Mouse (Mus musculus) liver, embryonic 13.5 days (tissue): ENCODE results near the gene Tmem150c. TPM values are rescaled to one million over a fixed set of nuclear protein-coding genes. Genes with fewer than 3 reads are reported as not detected.
A peak's percentile ranks its signal among the peaks of the same experiment; 100 is the strongest.

Source experiments
- ATAC-seq: fragments of 200-750 bp; cut with Nextera tagmentation; 2 replicates; pipeline ENCODE4 v1.8.0; 2017; ENCODE audit warnings: low read depth, mild to moderate bottlenecking, moderate number of reproducible peaks, moderate library complexity
- DNase-seq: peaks from one replicate; pipeline ENCODE4 v3.0.0; 2022
- H3K27ac ChIP-seq: fragments of 300-500 bp; sonication (generic); 2 replicates; pipeline ENCODE4 v1.5.1; 2015; ENCODE audit warnings: moderate library complexity, mild to moderate bottlenecking, inconsistent platforms
- H3K27me3 ChIP-seq: fragments of 300-500 bp; sonication (generic); 2 replicates; pipeline ENCODE4 v1.6.1; 2015; ENCODE audit warnings: mild to moderate bottlenecking, inconsistent platforms
- H3K36me3 ChIP-seq: fragments of 300-500 bp; sonication (generic); 2 replicates; pipeline ENCODE4 v1.6.1; 2015; ENCODE audit warnings: mild to moderate bottlenecking, inconsistent platforms
- H3K4me1 ChIP-seq: fragments of 300-500 bp; sonication (generic); replicated peaks from 2 replicates; pipeline ENCODE4 v1.6.1; 2015; ENCODE audit warnings: inconsistent platforms
- H3K4me2 ChIP-seq: fragments of 300-500 bp; sonication (generic); 2 replicates; pipeline ENCODE4 v1.6.1; 2015; ENCODE audit warnings: inconsistent platforms, mild to moderate bottlenecking, moderate library complexity
- H3K4me3 ChIP-seq: fragments of 300-500 bp; sonication (generic); replicated peaks from 2 replicates; pipeline ENCODE4 v1.5.1; 2015; ENCODE audit warnings: mild to moderate bottlenecking, inconsistent platforms
- H3K9ac ChIP-seq: fragments of 300-500 bp; sonication (generic); 2 replicates; pipeline ENCODE4 v1.6.1; 2015; ENCODE audit warnings: mild to moderate bottlenecking, inconsistent platforms
- H3K9me3 ChIP-seq: fragments of 300-500 bp; sonication (generic); replicated peaks from 2 replicates; pipeline ENCODE4 v1.6.1; 2016; ENCODE audit warnings: inconsistent platforms
- WGBS: fragments of 180-500 bp; shearing (Covaris S2); methylation state at CpG from one replicate; pipeline ENCODE4 v1.1.7; 2015; ENCODE audit not compliant: insufficient replicate concordance; 5-methylcytosine and 5-hydroxymethylcytosine counted together
- polyA plus RNA-seq: library from polyadenylated mRNA; unstranded; fragments of >200 nt; fragmentation: Nextera tagmentation; extraction: Ambion mirVana; gene quantifications from 2 replicates; pipeline ENCODE4 v1.2.1, GENCODE M21; 2015

Tmem150c gene
- 0.83 and 1.7 TPM in 2 replicates for polyA plus RNA-seq

DNA sequence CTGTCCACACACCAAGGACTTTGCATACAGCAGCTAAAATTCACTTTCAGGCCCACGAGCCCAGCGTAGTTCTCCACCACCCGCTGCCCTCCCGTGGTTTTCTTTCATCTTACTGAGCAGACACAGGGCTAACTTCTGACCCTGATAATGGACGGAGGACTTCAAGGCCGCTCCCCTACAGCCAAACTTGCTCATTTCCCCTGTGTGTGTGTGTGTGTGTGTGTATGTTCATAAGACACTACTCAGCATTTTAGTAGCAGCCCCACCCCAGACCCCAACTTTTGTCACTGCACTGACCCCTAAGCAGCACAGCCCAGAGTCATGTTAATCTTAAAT lies at the start of gene Tmem150c:
Gene Tmem150c (minus strand): TSS at position 171 of the 336 bp plus-strand sequence.
- H3K27ac ChIP-seq: no peak within 1 kb of the TSS
- peak within 1 kb of the TSS; percentile 60 for H3K4me3 ChIP-seq
- no peaks in the 10 kb centered on the region for H3K4me1 ChIP-seq
- ATAC-seq (no peak), DNase-seq (no peak)
- no peaks in the 10 kb centered on the region for H3K36me3 ChIP-seq
- H3K9ac ChIP-seq: peak within 1 kb of the TSS; percentile 52
- peak within 1 kb of the TSS; percentile 70 for H3K4me2 ChIP-seq
- H3K9me3 ChIP-seq: no peaks in the 10 kb centered on the region
- H3K27me3 ChIP-seq: peaks cover 52% of the 10 kb centered on the region
- 10% methylated on average over 6 of the region's 6 CpGs for WGBS

- Histone ChIP-seq H3K4me3 (no peak overlapping the region), H3K36me3 (no peaks in the 10 kb centered on the region), H3K9ac (no peak overlapping the region), H3K27ac (0 out of 2 replicates have a peak overlapping the region, but pooled peaks have one; percentile 25), H3K9me3 (no peaks in the 10 kb centered on the region), H3K27me3 (no peaks in the 10 kb centered on the region), H3K4me1 (0 out of 2 replicates have a peak, but pooled peaks cover 13% of the 10 kb centered on the region), H3K4me2 (no peak overlapping the region)
- DNase-seq: no peak
- peak; percentile 67 for ATAC-seq
- WGBS: 57% methylated on average over 7 of the region's 7 CpGs
Measured at GRCm38 (mm10) chr5:100209093-100209492, 49.5 kb upstream of the Tmem150c start.

DNA sequence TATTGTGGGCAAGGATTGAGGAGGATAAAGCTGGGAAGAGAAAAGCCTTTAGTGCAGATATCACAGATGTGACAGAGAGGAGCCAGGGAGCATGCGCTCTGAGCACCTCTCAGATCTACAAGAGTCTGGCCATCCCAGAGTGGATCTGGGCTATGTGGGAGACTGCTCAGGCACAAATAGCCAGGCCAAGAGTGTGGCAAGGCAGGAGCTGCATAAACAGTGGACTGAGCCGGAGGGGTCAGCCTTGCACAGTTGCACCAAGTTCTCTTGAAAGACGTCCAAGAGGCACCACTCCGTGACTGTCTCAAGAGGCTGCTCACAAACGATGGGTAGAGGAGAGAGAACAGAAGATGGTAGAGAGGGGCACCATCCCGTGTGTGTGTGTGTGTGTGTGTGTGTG lies 47.1 kb upstream of the Tmem150c start:
- Histone ChIP-seq H3K4me3 (no peak overlapping the region), H3K36me3 (no peaks in the 10 kb centered on the region), H3K4me1 (0 out of 2 replicates have a peak, but pooled peaks cover 13% of the 10 kb centered on the region), H3K27ac (no peak overlapping the region), H3K27me3 (no peaks in the 10 kb centered on the region), H3K9ac (no peak overlapping the region), H3K9me3 (no peaks in the 10 kb centered on the region), H3K4me2 (no peak overlapping the region)
- DNase-seq: no peak
- WGBS: 62% methylated on average over 6 of the region's 6 CpGs
- ATAC-seq: no peak

GRCm38 (mm10) chr5:100205519-100206189 lies 46.0 kb upstream of the Tmem150c start:
- H3K27ac ChIP-seq: no peak overlapping the region
- H3K27me3 ChIP-seq: no peaks in the 10 kb centered on the region
- no peak overlapping the region for H3K4me3 ChIP-seq
- no peak for ATAC-seq
- no peaks in the 10 kb centered on the region for H3K9me3 ChIP-seq
- DNase-seq: no peak
- no peak overlapping the region for H3K4me2 ChIP-seq
- 0 out of 2 replicates have a peak, but pooled peaks cover 8% of the 10 kb centered on the region for H3K4me1 ChIP-seq
- WGBS: 56% methylated on average over 9 of the region's 9 CpGs
- no peak overlapping the region for H3K9ac ChIP-seq
- H3K36me3 ChIP-seq: no peaks in the 10 kb centered on the region

DNA sequence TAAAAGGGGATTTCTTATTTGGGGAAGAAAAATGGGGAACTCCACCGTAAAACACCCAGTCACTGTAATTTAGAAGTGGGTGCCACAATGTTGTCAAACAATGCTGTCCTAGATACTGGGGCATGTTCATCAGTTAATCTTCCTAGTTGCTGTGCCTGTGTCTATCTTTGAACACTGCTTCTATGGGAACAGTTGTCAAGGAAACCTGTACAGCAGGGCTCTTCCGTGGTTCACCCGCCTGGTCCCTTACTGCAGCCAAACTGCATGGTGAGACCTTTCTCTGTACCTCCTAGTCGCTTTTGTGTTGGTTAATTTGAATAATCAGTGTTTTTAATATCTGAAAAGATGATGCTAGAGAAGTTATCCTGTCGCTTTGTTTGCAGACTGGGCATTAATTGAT lies 41.2 kb upstream of the Tmem150c start:
- Histone ChIP-seq H3K36me3 (no peaks in the 10 kb centered on the region), H3K4me3 (no peak overlapping the region), H3K9ac (no peak overlapping the region), H3K9me3 (no peaks in the 10 kb centered on the region), H3K27me3 (no peaks in the 10 kb centered on the region), H3K4me1 (peaks cover 25% of the 10 kb centered on the region), H3K4me2 (no peak overlapping the region), H3K27ac (no peak overlapping the region)
- DNase-seq: no peak
- WGBS: 46% methylated on average over 5 of the region's 5 CpGs
- ATAC-seq: no peak

GRCm38 (mm10) chr5:100200296-100200695 lies 40.7 kb upstream of the Tmem150c start:
- H3K27me3 ChIP-seq: no peaks in the 10 kb centered on the region
- no peak overlapping the region for H3K4me3 ChIP-seq
- no peak overlapping the region for H3K9ac ChIP-seq
- no peak for DNase-seq
- no peak overlapping the region for H3K27ac ChIP-seq
- no peaks in the 10 kb centered on the region for H3K9me3 ChIP-seq
- H3K4me2 ChIP-seq: no peak overlapping the region
- WGBS: 65% methylated on average over 5 of the region's 5 CpGs
- ATAC-seq: no peak
- H3K4me1 ChIP-seq: peaks cover 25% of the 10 kb centered on the region
- H3K36me3 ChIP-seq: no peaks in the 10 kb centered on the region

DNA sequence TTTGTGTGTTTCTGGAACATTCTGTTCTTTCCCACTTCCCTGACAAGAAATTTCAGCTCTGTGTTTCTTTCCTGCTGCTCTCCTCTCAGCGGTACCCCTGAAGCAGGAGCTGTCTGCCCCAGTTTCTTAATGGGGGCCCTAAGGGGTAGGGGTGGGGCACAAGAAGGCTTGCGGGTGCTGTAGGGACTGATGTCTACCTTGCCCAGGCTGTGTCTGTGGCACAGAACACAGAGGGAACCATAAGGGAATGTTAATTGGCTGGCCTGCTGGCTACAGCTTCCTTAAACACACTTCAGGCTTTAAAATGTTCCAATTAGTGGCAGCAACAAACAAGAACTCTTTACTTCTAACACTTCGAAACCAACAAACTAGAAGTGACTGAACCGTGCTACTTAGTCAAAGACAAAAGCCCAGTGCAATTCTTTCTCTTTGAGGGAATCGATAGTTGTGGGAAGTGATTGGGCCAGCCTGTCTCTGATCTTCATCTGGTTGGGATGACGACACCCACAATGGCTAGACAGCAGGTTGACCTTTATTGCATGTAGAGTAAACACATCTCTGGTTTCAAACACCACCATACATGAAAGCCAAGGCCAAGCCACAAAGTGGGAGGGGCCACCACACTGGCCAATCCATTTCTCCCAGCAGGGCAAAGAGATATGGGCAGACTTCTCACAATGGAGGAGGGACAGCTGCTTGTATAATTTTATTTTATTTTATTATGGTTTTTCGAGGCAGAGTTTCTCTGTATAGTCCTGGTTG lies 39.7 kb upstream of the Tmem150c start:
- H3K27me3 ChIP-seq: no peaks in the 10 kb centered on the region
- peak overlapping the region; percentile 69 for H3K27ac ChIP-seq
- no peak overlapping the region for H3K9ac ChIP-seq
- ATAC-seq (peak; percentile 73), DNase-seq (no peak)
- no peak overlapping the region for H3K4me3 ChIP-seq
- H3K36me3 ChIP-seq: no peaks in the 10 kb centered on the region
- peaks cover 25% of the 10 kb centered on the region for H3K4me1 ChIP-seq
- no peak overlapping the region for H3K4me2 ChIP-seq
- 61% methylated on average over 7 of the region's 7 CpGs for WGBS
- H3K9me3 ChIP-seq: no peaks in the 10 kb centered on the region

DNA sequence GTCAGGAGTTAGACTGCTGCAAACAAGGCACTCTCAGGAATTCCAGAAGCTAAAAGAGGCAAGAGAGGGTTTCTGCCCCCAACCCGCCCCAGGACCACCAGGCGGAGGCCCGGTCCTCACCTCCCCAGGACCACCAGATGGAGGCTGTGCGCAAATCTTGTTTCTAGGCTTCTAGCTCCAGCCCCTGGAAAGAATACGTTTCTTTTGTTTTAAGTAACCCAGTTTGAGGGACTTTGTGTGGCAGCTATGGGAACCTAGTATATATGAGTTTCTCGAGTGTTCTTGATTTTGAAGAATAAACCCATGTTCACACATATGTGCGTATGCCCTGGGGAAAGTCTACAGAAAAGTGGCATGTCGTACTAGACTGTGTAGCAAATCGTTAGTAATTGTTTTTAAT lies 37.9 kb upstream of the Tmem150c start:
- Histone ChIP-seq H3K27me3 (no peaks in the 10 kb centered on the region), H3K4me1 (peaks cover 25% of the 10 kb centered on the region), H3K4me3 (no peak overlapping the region), H3K27ac (no peak overlapping the region), H3K4me2 (no peak overlapping the region), H3K9me3 (no peaks in the 10 kb centered on the region), H3K36me3 (no peaks in the 10 kb centered on the region), H3K9ac (no peak overlapping the region)
- DNase-seq: no peak
- 65% methylated on average over 9 of the region's 9 CpGs for WGBS
- ATAC-seq: no peak

DNA sequence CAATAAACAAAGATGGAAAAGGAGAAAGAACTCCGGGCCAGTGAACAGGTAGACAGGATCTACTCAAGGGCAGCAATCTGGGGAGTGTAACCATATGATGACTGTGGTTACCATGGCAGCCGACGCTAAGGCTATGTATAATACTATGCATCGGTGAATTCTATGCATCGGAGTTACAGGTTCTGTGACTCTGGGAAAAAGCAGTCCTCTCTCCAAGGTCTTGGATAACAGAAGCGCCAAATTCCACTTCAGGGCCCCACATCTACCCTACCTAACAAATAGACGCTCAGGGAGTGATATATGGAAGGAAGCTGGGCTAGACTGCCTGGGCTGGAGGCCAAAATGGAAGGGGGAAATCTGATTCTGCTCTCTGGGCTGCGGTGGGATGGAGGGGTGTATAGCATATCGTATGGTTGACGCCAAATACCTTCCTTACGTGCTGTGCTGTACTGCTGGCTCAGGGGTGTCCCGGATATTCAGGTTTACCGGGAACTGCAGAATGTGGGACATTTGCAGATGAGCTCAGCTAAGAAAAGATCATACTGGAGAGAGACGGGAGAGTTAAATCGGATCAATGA lies 37.3 kb upstream of the Tmem150c start:
- no peak for ATAC-seq
- no peak overlapping the region for H3K27ac ChIP-seq
- H3K4me1 ChIP-seq: peaks cover 25% of the 10 kb centered on the region
- H3K36me3 ChIP-seq: no peaks in the 10 kb centered on the region
- no peaks in the 10 kb centered on the region for H3K9me3 ChIP-seq
- no peak for DNase-seq
- H3K9ac ChIP-seq: no peak overlapping the region
- H3K27me3 ChIP-seq: no peaks in the 10 kb centered on the region
- H3K4me3 ChIP-seq: no peak overlapping the region
- H3K4me2 ChIP-seq: no peak overlapping the region
- WGBS: 64% methylated on average over 15 of the region's 15 CpGs

- H3K27ac ChIP-seq: no peak overlapping the region
- no peaks in the 10 kb centered on the region for H3K36me3 ChIP-seq
- no peaks in the 10 kb centered on the region for H3K9me3 ChIP-seq
- no peak overlapping the region for H3K4me3 ChIP-seq
- H3K4me1 ChIP-seq: peaks cover 25% of the 10 kb centered on the region
- DNase-seq (no peak), ATAC-seq (no peak)
- no peak overlapping the region for H3K9ac ChIP-seq
- H3K4me2 ChIP-seq: no peak overlapping the region
- no peaks in the 10 kb centered on the region for H3K27me3 ChIP-seq
- WGBS: 37% methylated on average over 9 of the region's 9 CpGs
Measured at GRCm38 (mm10) chr5:100196397-100196796, 36.8 kb upstream of the Tmem150c start.

DNA sequence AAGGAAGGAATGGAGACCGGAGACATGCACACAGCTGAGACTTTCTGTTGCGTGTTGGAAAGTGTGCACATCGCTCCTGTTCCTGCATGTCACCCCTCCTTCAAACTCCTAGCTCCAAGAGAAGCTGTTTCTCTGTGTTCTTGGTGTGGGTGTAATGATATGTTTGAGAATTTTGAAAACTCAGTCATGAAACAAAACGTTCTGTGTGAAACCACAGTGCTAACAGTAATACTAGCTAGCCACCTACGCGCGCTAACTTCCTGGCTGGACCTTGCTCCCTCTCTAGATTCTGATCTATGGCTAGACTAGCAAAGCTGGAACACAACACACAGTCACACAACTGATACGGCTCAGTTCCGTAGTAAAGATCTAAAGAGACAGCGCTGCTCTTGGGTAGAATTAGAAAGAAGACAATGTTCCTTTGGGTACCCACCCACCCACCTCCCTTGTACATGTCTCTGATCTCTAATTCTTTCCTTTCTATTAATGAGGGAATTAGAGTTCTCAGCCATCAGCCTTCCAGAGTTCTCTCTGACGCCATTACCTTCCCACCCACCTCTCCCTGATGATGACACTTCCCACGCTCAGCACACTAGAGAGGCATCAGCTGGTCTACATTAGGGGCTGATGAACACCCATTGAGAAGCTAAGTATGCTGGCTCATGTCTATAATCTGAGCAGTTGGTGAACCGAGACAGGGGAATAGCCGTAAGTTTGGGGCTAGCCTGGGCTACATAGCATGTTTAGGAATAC lies 32.0 kb upstream of the Tmem150c start:
- Histone ChIP-seq H3K4me1 (peaks cover 4% of the 10 kb centered on the region), H3K36me3 (no peaks in the 10 kb centered on the region), H3K27me3 (no peaks in the 10 kb centered on the region), H3K4me3 (no peak overlapping the region), H3K27ac (no peak overlapping the region), H3K4me2 (no peak overlapping the region), H3K9me3 (no peaks in the 10 kb centered on the region), H3K9ac (no peak overlapping the region)
- DNase-seq (no peak), ATAC-seq (no peak)
- 74% methylated on average over 14 of the region's 14 CpGs for WGBS
